Mouse (Mus musculus) gastrocnemius, adult 2 months (tissue): ENCODE results near the gene Paxx. TPM values are rescaled to one million over a fixed set of nuclear protein-coding genes. Genes with fewer than 3 reads are reported as not detected.

Source experiments
- DNase-seq: peaks from one replicate; pipeline ENCODE4 v3.0.0; 2022
- H3K27ac ChIP-seq: fragments of 200-600 bp; 2 replicates; pipeline ENCODE4 v1.8.1; 2022; ENCODE audit warnings: mild to moderate bottlenecking
- H3K4me3 ChIP-seq: fragments of 200-600 bp; 2 replicates; pipeline ENCODE4 v1.8.1; 2022; ENCODE audit warnings: mild to moderate bottlenecking, moderate library complexity
- CTCF ChIP-seq: fragments of 200-600 bp; IDR thresholded peaks from 2 replicates; pipeline ENCODE4 v1.8.1; 2022; ENCODE audit warnings: antibody characterized with exemption, mild to moderate bottlenecking, moderate library complexity
- intact Hi-C: fragments of 180-260 bp; cut with DNase I; formaldehyde crosslinking; loops from one replicate; pipeline ENCODE4 v1.15.1; 2025
- total RNA-seq, 2 experiments: library from RNA; stranded (reverse); gene quantifications; 2 replicates each; pipeline ENCODE4 v1.2.3; 2021

Paxx gene
- total RNA-seq, 2 experiments from 2014 or later = 13.6 to 14.4 TPM

DNA sequence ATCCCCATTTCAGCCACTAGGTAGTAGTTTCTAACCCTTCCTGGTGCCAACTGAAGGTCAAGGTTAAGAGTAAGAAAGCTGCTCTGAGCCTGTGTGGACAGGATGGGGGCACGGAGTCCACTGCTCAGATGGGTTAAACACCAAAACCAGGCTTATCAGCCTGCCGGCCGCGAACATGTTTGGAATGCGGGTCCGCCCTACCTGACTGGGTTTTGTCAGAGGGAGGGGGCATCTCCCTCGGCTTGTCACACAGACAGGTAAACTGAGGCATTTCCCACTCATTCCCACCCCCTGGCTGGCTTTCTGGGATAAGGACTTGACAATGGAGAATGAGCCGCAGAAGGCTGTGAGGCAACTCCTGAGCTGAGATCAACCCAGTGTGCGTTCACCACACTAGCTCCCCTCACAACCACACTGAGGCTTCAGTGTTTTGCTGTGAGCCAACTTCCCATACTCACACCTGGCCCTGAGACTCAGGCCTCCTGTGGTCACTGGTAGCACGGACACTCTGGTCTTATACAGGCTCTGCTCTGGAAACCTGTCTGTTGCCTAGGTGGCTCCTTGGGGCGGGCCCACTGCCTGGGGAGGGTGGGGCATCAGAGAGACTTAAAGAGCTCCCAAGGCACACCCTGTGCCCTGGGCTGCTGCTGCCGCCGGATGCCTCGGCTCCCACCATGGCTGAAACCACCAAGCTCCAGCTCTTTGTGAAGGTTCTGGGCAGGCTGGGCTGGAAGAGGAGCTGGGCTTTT is 4.5 kb downstream of the Paxx start, which contains the start of gene Clic3:
TSS of gene Clic3 (plus strand) at position 634 of the 749 bp plus-strand sequence.
- no peak within 1 kb of the TSS for H3K4me3 ChIP-seq
- DNase-seq = no peak
- no peak for TF ChIP-seq CTCF
- H3K27ac ChIP-seq = no peak within 1 kb of the TSS
- intact Hi-C loops = no loop called here

DNA sequence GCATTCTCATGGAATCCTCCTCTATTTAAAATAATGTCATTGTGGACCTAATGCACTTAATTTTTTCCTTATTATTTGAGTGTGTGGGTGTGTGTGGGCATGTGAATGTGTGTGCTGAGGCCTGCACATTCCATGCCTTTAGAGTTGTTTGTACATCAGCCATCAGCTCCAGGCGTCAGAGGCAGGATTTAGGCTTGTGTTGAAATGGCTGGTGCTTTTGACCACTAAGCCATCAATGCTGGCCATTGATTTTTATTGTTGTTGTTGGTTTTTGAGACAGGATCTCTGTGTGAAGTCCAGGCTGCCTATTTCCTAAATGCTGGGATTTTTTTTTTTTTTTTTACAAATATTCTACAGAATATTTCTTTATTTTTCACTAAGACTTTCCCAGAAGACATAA is 7.9 kb downstream of the Paxx start:
- no peak for DNase-seq
- intact Hi-C loops = no loop called here
- no peak for TF ChIP-seq CTCF
- Histone ChIP-seq H3K27ac (no peak overlapping the region), H3K4me3 (no peak overlapping the region)

DNA sequence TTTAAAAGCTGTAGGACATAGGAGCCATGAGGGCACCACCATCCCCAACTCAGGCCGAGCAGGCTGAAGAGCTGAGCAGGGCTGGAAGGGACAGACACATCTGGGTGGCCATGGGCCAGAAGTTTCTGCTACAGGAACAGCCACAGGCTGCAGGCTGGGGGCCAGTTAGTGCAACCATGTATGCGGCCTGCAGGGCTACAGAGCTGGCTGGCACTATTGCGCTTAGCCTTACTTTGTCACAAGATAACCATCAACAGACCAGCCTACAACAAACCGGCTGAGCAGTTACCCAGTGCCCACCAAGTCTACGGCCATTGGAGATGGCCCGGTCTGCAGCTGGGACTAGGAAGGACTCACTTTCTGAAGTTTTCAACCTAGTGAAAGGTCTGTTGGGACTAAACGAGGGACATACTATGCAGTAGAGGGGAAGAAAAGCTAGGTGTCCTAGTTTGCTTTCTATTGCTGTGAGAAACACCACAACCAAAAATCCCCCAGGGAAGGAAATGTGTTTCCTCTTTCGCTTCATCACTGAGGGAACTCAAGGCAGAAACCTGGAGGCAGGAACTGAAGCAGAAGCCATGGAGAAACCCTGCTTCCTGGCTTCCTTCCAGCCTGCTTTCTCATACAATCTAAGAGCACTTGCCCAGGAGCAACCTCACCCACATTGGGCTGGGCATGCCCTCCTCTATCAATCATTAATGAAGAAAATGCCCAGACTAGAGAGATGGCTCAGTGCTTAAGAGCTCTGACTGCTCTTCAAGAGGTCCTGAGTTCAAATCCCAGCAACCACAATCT is 9.8 kb downstream of the Paxx start:
- Histone ChIP-seq H3K4me3 (no peak overlapping the region), H3K27ac (no peak overlapping the region)
- DNase-seq = peak; percentile 19
- intact Hi-C loops = no loop called here
- TF ChIP-seq CTCF = no peak

DNA sequence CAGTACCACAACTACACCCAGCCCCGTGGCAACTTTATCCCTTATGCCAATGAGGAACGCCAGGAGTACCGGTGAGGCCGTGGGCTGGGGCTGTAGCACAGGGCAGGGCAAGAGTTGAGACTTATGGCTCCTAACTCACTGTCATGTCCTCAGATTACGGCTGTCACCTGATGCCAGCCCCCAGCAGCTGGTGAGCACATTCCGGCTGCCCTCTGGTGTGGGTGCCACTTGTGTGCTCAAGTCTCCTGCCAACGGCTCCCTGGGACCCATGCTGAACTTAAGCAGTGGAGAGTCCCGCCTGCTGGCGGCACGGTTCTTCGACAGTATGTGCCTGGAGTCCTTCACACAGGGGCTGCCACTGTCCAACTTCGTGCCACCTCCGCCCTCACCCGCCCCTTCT is 18.2 kb downstream of the Paxx start:
- no peak for TF ChIP-seq CTCF
- DNase-seq = no peak
- intact Hi-C loops = no loop called here
- Histone ChIP-seq H3K4me3 (no peak overlapping the region), H3K27ac (no peak overlapping the region)

DNA sequence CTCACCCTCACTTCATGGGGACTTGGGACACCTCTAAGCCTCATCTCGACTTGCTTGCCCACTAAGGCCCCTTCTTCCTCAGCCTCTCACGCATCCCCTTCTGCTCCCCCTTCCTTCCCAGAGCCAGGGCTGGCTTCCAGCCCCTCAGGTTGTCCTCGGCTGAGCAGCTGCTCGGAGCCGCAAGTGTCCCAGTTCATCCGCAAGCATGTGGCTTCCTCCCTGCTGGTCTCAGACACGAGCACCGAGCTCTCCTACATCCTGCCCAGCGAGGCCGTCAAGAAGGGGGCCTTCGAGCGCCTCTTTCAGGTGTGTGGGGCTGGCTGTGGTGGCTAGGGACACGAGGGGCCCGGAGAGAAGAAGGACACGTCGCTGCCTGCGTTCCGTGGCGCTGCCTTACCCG is 19.8 kb downstream of the Paxx start:
- DNase-seq = peak; percentile 14

DNA sequence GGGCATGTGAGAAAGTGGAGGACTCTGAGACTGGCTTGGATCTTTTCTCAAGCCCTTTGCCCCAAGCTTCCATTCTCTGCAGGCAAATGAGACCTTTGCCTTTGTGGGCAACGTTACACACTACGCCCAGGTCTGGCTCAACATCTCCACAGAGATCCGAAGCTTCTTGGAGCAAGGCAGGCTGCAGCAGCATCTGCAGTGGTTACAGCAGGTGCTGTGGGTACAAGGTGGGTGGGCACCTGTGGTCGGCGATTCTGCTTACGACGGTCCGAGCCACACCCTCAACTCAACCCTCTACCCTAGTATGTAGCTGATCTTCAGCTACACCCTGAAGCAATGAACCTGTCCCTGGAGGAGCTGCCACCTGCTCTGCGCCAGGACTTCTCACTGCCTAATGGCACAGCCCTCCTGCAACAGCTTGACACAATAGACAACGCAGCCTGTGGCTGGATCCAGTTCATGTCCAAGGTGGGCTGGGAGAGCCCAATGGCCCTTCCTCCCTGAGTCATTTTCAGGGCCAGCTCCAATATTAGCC is 24.5 kb downstream of the Paxx start:
- Histone ChIP-seq H3K4me3 (no peak overlapping the region), H3K27ac (no peak overlapping the region)
- intact Hi-C loops = no loop called here
- no peak for TF ChIP-seq CTCF
- no peak for DNase-seq

More for the DNA sequence above, 19.8 kb downstream of the Paxx start:
- intact Hi-C loops = no loop called here
- Histone ChIP-seq H3K4me3 (no peak overlapping the region), H3K27ac (no peak overlapping the region)
- TF ChIP-seq CTCF = no peak

DNA sequence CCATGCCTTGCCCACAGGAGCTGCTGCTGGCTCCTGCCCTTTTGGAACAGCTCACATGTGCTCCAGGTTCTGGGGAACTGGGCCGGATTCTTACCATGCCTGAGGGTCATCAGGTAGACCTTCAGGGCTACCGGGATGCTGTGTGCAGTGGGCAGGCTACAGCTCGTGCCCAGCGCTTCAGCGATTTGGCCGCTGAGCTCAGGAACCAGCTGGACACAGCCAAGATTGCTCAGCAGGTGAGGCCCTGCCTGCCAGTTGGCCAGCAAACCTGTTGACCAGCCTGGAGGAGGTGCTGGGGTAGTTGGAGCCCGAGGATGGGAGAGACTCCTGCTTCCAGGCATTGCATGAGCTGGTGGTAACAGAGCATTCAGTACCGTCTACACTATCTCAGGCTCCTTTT is 26.6 kb downstream of the Paxx start:
- Histone ChIP-seq H3K27ac (no peak overlapping the region), H3K4me3 (no peak overlapping the region)
- TF ChIP-seq CTCF = no peak
- intact Hi-C loops = no loop called here
- peak; percentile 10 for DNase-seq

DNA sequence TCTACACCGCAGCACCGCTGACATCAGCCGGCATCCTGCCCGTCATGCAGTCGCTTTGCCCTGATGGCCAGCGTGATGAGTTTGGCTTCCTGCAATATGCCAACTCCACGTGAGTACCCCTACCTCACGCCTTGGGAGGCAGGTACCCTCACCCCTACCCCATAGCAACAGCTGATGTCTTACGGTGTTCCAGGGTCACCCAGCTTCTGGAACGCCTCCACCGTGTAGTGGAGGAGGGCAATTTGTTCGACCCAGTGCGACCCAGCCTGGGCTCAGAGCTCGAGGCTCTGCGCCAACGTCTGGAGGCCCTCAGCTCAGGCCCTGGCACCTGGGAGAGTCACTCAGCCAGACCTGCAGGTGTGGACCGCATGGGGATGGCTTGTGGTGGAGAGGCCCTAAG is 27.8 kb downstream of the Paxx start:
- peak; percentile 14 for DNase-seq
- Histone ChIP-seq H3K27ac (no peak overlapping the region), H3K4me3 (no peak overlapping the region)
- TF ChIP-seq CTCF = no peak
- intact Hi-C loops = no loop called here

DNA sequence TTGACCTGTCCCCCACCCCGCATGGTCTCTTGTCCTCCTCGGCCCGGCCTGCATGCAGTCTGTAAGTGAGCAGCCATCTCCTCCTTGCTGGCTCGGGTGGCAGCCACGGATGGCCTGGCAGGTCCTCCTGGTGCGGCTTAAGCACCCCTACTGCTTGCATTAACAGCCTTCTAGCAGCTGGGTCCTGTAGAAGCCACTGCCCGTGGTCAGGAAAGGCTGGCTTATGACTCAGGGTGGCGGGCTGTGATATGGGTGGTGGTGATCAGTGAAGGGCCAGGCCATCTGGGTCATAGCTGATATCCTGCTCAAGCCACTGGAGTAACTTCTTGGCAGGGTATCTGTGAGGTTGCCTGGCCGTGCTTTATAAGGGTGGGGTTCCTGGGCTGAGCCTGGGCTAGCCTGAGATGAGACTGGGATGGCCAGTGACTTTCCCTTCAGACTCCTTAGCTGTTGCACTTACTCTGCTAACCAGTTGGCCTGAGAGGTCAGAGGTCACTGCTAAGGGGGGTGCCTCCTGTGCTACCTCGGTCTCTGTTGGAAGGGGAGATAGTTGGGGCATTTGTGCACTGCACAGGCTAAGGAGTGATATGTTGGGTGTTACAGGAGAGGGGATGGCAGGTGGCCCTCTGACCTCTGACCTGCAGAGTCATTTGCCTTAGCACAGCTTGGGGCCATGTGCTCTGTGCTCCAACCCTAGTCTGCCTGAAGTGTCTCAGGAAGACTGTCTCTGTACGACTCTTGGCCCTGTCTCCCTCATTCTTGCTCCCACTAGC is 28.4 kb downstream of the Paxx start:
- intact Hi-C loops = no loop called here

DNA sequence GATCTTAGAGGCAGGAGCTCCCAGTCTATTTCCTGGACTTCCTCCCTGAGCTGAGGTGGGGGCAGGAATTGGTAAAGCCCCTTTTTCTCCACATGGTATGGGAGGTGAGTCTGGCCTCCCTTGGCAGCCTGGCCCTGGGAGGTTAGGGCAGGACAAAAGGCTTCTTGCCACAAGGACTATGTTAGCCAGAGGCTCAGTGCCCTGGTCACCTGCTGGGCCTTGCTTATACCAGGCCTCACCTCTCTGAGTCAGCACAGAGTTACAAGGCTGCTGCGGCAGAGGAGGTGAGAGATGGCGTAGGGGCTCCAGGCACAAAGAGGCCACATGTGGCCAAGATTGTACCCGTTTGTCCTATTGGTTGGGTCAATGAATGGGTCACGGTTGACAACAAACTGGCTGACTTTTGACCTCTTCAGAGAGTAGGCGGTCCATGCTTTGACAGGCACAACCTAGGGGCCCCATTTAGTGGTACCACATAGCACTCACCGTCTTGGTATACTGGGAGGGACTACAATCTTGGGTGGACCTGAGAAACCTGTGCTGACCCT is 29.5 kb downstream of the Paxx start:
- H3K4me3 ChIP-seq = no peak overlapping the region
- DNase-seq = peak; percentile 14
- no peak overlapping the region for H3K27ac ChIP-seq
- no peak for TF ChIP-seq CTCF
- intact Hi-C loops = no loop called here

More for the DNA sequence above, 28.4 kb downstream of the Paxx start:
- H3K27ac ChIP-seq = no peak overlapping the region
- DNase-seq = peak; percentile 18
- TF ChIP-seq CTCF = no peak
- no peak overlapping the region for H3K4me3 ChIP-seq

DNA sequence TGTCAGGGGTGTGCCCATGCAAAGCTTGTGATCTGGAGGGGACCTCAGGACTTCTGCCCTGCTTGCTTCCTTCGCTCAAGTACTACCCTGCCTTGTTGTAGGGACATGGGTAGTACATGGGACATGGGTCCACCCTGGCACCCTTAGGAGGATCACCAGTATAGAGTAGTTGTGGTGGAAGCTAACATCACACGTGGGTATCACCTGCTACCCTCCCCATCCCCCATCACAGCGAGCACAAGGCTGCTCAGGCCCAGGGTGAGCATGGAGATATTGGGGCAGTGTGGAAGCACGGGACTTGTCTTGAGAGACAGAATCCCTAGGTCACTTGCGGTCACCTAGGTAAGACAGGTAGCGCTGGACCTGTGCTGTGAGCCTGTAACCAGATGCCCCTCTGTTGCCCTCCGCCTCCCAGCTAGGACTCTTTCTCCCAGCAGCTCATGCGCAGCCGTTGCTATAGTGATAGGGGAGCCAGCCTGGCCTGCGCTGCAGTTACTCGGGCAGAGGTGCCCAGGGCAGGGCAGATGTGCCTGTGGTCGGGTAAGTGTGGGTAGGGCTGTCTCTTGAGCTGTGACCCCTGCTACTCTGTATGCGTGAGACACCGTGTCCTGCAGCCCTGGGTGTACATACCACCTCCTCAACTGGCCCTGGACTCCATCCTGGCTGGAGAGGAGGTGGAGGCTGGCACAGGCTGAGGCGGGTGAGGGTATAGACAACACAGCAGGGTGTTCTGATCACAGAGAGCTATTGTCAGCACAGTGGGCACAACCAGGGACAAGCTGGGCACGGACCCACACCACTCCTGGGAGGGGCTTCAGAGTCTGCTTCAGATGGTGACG is 30.3 kb downstream of the Paxx start:
- DNase-seq = peak; percentile 13
- no peak overlapping the region for H3K4me3 ChIP-seq
- TF ChIP-seq CTCF = no peak
- intact Hi-C loops = no loop called here
- H3K27ac ChIP-seq = no peak overlapping the region
